Mouse (Mus musculus) brain, embryonic 14.5 days (tissue): ENCODE measurements at regions not wholly inside any gene's neighbourhood (a gene's known extent, or its start where the extent isn't known, plus 50 kb on each side); places are given as distances from the start of the nearest gene placed in this dataset.
"Not testable (repeated sequence)": the region's sequence is repeated elsewhere in the genome, so short reads cannot be mapped to it uniquely, and the experiment has no call there.

Experiments used
- CTCF ChIP-seq: fragments of 200-500 bp; IDR thresholded peaks from 2 replicates; pipeline ENCODE4 v1.5.1; 2012; ENCODE audit warnings: inconsistent platforms, mild to moderate bottlenecking, moderate library complexity, borderline replicate concordance; ENCODE audit not compliant: insufficient read depth, insufficient read length; ENCODE audit errors: extremely low read depth
- POLR2A ChIP-seq: fragments of 200-500 bp; IDR thresholded peaks from 2 replicates; pipeline ENCODE4 v1.6.1; 2012; ENCODE audit warnings: mild to moderate bottlenecking, inconsistent platforms, borderline replicate concordance; ENCODE audit not compliant: poor library complexity, insufficient read depth, insufficient read length, severe bottlenecking; ENCODE audit errors: extremely low read depth

- TF ChIP-seq CTCF, POLR2A: not testable (repeated sequence)
Measured at GRCm38 (mm10) chr12:8435651-8436348, 64.0 kb downstream of the Rhob start.
